Mouse (Mus musculus) layer of hippocampus, adult 8-10 months (tissue): Measurements from ENCODE around the gene Lamc3. TPM values are rescaled to one million over a fixed set of nuclear protein-coding genes. Genes with fewer than 3 reads are reported as not detected.

Experiments
- DNase-seq, 2 experiments: peaks; one replicate each; pipeline ENCODE4 v3.0.0; 2022; ENCODE audit warnings: low spot score in 2 of 2
- total RNA-seq, 4 experiments: library from RNA; stranded (reverse); gene quantifications; 2 replicates each; pipeline ENCODE4 v1.2.4; 2022

Lamc3 gene
- total RNA-seq, 4 experiments from 2014 or later, result 6.2 to 7.0 (median 6.5) TPM

DNA sequence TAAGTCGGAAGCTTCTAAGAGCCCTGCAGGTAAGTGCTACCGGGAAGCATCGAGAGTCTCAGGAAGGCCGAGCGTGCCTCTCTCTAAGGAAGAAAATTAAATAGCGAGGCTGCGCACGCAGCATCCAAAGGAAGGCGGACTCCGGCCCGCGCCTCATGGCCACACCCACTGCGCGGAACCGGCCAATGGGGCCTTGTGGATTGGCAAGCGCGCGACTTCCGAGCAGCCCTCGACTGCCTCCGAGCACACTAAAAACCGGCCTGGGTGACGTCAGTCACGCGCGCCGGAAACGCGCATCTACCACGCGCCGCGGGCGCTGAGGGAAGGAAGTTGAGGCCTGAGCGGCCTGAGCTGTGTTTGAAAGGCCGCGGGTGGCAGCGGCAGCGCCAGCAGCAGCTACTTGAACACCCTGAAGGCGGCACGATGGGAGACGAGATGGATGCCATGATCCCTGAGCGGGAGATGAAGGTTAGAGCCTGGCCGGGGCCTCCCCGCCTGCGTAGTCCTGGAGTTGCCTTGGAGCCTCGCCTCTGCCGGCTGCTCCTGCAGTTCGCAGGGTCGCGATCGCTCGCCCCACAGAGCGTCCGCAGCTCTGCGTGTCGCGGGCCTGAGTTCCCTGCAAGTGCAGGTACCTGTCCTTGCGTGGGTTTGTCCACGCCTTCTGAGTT lies 87.2 kb downstream of the Lamc3 start, which contains the start of gene Nup214:
Gene Nup214 (plus strand): TSS at position 296 of the 668 bp plus-strand sequence.
- DNase-seq, result peak; percentile 97 to 99

GRCm38 (mm10) chr2:31974809-31975371 lies 87.8 kb downstream of the Lamc3 start:
- no peak for DNase-seq

- no peak for DNase-seq
Observed at GRCm38 (mm10) chr2:31987774-31988173, 100.7 kb downstream of the Lamc3 start.

- no peak for DNase-seq
Observed at GRCm38 (mm10) chr2:31990961-31991360, 103.9 kb downstream of the Lamc3 start.

GRCm38 (mm10) chr2:31994896-31995295 lies 107.8 kb downstream of the Lamc3 start:
- no peak for DNase-seq

DNA sequence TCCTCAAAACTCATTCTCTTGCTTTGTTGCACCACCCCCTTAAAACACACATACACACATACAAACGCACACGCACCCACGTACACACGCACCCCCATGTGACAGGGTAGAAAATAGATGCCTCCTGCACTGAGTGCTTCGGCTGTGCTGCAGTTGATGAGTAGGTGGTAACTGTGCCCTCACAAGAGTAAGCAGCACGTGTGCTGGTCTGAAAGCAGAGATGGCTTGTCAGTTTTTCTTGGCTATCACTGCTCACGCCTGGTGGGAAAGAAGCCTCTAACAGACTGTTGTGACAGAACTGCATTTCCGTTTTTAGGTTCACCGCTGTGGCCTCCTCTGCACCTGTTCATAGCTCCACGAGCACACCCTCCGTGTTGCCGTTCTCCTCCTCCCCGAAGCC lies 109.0 kb downstream of the Lamc3 start:
- DNase-seq, result peak; percentile 61 to 79

Other genes with a start within 250 kb of the Lamc3 start
- under 1 TPM in 2 of 4 experiments, not detected in 2; 0.14 to 0.37 TPM for gene Prdm12, start 247.3 kb upstream of the Lamc3 start, total RNA-seq
- 10 to 100 TPM; 22.7 to 25.3 (median 23.5) TPM for gene Exosc2, start 216.6 kb upstream of the Lamc3 start, total RNA-seq
- gene Abl1, start 198.9 kb upstream of the Lamc3 start, total RNA-seq, result 10 to 100 TPM; 45.2 to 52.9 (median 46.9) TPM
- gene Qrfp, start 76.7 kb upstream of the Lamc3 start, total RNA-seq, result not detected
- 100 to 1,000 TPM in 1 of 4 experiments, 10 to 100 TPM in 3; 82.5 to 102 (median 90.0) TPM for gene Fibcd1, start 41.3 kb upstream of the Lamc3 start, total RNA-seq
- gene Aif1l, start 62.8 kb downstream of the Lamc3 start, total RNA-seq, result 1 to 10 TPM; 6.8 to 8.3 (median 7.7) TPM
- gene Nup214, start 87.1 kb downstream of the Lamc3 start, total RNA-seq, result 10 to 100 TPM; 62.3 to 69.6 (median 68.0) TPM
- gene Fam78a, start 197.6 kb downstream of the Lamc3 start, total RNA-seq, result 1 to 10 TPM; 4.3 to 6.2 (median 5.3) TPM
- gene Plpp7, start 208.2 kb downstream of the Lamc3 start, total RNA-seq, result 10 to 100 TPM; 21.2 to 24.0 (median 23.4) TPM